Mouse (Mus musculus) spleen, adult 18-20 months (tissue): ENCODE measurements around the gene Agpat1.

Source experiments
- DNase-seq, 2 experiments: peaks; one replicate each; pipeline ENCODE4 v3.0.0; 2022; ENCODE audit warnings: mixed read lengths in 2 of 2

Agpat1 gene

DNA sequence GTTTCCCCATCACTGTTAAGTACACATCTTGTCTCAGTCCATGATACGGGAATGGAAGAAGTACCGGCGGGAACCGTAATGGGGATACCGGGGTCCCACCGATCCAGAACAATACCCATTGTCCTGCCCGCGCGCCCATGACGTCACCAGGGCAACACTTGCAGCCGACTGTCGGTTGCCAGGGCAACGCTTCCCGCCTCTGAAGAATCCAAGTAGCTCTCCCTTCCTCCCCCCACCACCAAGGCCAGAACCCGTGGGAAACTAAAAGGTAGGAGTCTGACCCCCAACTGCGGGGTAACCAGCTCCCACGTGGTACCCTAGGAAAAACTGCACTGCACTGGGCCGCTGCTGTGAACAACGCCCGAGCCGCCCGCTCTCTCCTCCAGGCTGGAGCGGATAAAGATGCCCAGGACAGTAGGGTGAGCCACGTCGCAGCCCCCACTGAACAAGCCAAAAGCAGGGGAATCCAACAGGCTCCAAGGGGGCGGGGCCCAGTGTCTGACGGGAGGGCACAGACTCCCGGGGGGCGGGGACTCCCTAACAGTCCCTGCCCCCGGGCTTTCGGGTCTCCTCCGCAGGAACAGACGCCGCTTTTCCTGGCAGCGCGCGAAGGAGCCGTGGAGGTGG, 17.2 kb upstream of the Agpat1 start:
- peak; percentile 61 to 92 for DNase-seq

DNA sequence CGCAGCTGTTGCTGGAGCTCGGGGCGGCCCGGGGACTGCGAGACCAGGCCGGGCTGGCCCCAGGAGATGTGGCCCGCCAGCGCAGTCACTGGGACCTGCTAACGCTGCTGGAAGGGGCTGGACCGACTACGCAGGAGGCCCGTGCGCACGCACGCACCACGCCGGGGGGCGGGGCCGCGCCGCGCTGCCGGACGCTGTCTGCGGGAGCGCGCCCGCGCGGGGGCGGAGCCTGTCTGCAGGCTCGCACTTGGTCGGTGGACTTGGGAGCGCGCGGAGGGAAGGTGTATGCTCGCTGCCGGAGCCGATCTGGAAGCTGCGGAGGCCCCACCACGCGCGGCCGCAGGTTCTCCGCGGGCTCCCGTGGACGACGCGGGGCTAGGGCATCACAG, 16.6 kb upstream of the Agpat1 start:
- peak; percentile 96 to 99 for DNase-seq

DNA sequence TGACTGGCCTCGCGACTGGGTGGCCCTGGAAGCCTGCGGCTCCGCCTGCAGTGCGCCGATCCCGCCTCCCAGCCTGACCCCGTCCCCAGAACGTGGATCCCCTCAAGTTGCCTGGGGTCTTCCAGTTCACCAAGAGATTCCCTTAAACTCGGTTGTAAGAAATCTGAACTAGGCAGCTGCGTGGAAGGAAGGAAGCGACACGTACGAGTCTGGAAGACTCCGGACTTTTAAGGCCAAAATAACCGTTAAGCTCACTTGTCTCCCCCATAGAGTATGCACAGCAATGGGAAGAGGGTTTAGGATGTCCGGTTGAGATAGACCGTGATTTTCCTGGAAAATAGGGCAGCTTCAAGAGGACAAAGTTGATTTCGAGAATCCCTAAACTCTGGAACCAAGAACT, 16.2 kb upstream of the Agpat1 start:
- DNase-seq: no peak

DNA sequence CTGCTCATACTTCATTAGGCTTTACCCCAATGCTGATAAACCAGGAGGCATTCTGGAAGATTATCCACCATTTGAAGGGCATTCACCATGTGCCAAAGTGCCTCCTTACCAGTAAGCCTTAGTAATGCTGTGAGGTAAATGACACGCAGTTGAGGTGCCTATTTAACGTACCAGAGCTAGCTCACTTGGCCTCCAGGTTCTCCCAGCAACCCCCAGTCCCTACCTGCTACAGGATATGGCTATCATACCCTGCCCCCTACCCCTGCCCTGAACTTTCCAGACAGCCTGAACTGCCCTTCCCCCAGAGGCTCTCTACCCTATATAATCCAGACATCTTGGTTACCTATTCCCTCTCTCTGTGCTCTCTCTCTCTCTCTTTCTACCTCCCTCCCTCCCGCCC, 15.3 kb upstream of the Agpat1 start:
- no peak for DNase-seq

DNA sequence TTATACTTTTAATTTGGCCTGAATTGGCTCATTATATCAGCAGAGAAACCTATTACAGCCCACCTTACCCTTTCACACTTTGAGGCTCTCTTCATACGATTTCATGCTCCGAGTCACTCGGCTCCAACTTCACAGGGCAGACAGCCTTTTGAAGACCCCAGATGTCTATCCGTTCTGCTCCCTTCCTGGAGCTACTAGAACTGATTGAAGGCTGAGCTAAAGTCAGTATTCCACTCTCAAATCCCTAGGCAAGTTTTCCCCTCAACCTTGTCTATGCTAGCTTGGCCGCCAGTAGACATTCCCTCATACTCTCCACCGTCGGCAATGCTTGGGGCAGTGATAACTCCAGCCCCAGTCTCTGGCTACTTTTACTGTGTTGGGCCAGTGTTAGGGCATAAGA, 14.9 kb upstream of the Agpat1 start:
- DNase-seq: no peak

DNA sequence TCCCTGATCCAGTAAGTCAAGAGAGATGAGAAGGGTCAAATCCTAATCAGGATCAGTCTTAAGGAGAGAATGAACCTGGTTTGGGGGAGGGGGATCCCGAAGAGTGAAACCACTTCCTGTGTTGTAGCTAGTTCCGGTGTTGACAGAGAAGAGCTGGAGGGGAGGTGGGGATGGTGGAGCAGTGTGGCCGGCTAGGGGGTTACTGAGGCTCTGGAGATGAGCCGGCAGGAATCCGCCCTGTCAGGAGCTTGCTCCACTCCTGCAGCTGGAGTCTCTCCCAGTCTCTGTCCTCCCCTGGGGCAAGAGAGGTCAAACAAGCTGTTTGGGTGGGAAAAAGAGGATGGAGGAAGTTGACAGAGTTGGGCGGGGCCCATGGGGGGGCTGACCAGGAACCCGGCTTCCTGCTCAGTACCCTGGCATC, 14.4 kb upstream of the Agpat1 start, which contains the start of gene Gpsm3:
TSS of gene Gpsm3 (plus strand) at position 126 of the 421 bp plus-strand sequence.
- DNase-seq: peak; percentile 63 to 76

DNA sequence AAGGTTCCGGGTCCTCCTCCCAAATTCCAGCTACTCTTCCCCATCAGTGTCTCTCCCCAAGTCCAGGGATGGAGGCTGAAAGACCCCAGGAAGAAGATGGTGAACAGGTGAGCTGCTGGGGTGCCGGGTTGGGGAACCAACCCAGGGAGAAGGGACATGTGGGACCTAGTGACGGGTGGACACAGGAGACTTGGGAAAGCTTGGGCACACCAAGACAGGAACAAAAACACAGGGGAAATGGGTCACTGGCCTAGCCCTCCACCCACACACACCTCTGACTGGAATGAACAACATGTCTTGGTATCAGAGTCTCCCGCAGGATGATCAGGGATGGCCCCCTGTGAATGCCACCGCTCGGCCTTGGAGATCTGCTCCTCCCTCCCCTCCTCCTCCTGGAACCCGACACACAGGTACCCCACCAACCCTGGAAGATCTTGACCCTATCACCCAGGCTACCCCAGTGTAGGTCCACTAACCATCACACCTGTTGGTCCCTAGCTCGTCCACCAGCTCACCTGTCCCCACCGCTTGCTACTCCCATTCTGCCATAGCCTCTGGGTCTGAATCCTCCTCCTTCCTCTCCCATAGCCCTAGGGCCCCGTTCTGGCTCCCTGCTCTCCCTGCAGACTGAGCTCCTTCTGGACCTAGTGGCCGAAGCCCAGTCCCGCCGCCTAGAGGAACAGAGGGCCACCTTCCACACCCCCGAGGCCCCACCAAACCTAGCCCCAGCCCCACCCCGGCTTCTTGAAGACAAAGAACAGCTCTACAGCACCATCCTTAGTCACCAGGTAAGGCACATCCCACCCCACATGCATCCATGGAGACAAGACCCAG, 13.7 kb upstream of the Agpat1 start:
- peak in 1 of 2 experiments; percentile 36 for DNase-seq

DNA sequence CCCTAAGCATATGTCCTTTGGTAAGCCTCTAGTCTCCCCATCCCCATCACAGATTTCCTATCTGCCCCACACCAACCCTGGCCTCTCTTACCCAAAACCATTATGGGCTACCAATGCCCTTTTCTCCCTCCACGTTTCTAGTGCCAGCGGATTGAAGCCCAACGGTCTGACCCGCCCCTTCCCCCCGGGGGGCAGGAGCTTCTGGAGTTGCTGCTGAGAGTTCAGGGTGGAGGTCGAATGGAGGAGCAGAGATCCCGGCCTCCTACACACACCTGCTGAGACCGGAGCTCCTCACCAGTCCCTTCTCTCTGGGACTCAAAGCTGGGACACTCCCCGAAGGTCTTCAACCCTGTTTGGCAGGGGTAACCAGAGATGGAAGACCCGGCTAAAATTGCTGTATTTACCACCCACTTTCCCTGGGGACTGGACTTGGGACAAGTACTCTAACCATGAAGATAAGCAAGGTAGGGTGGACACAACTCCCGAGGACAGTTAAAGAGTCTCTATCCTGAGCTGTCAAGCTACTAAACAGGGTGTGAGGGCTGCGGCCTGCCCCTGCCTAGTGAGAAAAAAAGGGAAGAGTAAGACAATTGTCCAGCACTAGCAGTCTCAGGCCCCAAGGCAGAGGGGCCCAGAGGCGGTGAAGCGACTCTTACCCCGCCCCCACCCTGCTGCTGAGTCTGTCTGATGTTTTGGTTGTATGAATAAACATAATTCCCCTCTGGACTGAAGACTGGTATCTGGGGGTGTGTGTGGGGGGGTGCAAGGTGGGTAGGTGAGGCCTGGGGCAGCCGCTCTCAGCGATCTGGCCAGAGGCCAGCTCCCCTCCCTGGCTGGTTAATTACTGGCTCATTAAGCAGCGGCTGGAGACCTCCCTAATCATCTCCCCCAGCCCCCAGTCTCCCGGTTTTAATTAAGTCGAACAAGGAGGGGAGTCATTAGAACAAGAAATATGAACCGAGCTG, 12.8 kb upstream of the Agpat1 start, which contains the start of gene Pbx2:
TSS of gene Pbx2 (plus strand) at position 238 of the 965 bp plus-strand sequence.
- peak in 1 of 2 experiments; percentile 41 for DNase-seq

DNA sequence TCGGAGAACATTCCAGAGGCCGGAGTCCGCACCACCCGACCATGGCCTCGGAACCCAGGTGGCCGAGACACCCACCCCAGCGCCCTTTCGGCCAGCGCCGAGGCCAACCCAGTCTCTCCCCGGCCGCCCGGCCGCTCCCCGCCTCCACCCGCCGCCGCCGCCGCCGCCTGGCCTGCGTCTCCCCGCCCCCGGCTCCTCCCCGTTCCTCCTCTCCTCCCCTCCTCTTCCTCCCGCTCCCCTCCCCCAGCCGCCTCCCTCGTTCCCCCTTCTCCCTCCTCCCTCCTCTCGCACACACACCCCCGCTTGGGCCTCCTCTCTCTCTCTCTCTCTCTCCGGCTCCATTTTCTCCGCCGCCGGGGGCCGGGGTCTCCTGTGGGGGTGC, 12.1 kb upstream of the Agpat1 start:
- peak; percentile 83 to 91 for DNase-seq

DNA sequence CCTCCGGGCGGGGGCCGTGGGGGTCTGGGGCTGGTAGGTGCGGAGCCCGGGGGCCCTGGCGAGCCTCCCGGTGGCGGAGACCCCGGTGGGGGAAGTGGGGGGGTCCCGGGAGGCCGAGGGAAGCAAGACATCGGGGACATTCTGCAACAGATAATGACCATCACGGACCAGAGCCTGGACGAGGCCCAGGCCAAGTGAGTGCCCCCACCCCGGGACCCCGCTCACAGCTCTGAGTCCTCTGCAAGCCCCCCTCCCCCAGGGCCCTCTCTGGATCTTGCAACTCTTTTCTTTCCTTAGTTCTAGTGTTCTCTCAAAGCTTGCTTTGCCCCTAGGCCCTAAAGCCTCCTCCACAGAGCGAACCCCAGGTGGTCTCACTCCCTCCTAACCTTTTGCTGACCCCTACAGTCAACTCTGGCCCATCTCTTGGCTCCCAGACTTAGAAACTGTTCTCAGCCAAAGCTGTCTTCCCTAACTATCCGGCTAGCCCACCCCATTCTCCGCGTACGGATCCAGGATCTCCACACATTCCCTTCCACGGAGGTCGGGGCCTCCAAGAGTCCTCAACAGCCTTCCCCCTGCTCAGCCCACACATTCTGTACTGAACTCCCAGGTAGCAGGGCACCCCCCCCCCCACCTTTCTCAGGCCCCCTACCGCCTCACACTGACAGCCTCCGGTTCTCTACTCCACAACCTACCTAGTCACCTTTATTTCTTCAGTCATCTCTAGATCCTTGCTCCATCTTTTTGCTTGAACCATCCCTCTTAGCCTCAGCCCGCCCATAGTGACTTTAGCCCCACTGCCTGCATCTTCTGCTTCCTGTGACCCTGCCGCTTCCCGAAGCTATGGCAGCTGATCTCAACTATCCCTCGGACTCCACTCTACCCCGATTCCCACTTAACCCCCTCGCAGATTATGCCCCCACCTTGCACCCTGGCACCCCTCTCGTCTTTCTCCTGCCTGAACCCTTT, 11.2 kb upstream of the Agpat1 start:
- no peak for DNase-seq

DNA sequence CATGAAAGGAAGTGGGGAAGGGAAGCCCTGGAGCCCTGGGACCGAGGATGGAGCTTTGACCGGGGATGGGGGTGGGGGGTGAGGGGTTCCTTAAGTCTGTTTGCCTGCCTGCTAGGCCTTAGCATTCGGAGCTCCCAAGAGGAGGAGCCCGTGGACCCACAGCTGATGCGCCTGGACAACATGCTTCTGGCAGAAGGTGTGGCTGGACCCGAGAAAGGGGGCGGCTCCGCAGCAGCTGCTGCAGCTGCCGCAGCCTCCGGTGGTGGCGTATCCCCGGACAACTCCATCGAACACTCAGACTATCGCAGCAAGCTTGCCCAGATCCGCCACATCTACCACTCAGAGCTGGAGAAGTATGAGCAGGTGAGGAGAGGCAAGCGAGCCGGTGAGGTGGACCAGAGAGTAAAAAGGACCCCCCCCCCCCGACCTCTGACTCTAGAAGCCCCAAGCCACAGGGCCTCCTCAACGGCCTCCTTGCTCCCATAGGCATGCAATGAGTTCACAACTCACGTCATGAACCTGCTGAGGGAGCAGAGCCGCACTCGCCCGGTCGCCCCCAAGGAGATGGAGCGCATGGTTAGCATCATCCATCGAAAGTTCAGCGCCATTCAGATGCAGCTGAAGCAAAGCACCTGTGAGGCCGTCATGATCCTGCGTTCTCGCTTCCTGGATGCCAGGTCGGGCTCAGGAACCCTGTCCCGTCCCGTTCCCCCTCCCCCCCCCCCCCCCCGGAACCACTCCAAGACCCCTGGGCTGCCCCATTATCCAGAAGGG, 10.1 kb upstream of the Agpat1 start:
- DNase-seq: no peak

DNA sequence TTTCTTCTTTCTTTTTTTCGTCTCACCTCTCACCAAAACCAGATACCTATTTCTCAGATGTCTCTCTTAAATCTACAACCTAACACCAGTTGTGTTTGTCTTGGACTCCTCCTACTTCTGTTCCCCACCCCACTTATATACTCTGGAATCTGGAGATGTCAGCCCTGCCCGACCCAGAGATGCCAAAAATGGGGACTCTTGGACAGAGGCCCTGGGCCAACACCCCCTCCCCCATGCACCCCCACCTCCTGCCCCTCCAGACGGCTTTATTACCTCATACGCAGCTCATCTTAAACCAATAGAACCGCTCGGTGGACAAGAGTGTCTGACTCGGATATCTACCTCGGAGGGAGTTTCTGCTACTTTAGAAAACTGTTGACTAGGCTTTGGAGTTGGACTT, 8.0 kb upstream of the Agpat1 start:
- no peak for DNase-seq

DNA sequence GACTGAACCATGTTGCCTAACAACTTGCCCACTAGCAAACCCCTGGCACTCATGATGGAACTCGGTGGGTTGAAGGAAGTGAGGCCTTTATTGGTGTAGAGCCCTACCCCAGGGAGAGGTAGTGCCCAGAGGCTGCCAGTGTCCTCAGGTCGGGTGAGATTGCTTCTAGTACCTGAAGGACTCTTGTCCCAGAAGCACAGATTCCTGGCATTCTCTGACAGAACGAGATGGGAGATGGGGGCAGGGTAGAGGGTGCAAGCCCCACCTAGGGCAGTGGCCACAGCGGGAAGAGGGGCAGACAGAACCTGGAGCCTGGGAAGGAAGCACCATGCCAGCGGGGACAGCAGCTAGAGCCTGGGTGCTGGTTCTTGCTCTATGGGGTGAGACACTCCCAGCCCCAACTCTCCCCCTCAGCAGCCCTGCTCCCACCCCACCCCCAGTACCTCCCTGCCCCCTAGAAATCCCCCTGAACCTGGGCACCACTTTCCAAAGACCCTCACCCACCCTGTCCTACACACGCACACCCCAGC, 6.4 kb upstream of the Agpat1 start, which contains the start of gene Ager:
TSS of gene Ager (plus strand) at position 297 of the 530 bp plus-strand sequence.
- no peak for DNase-seq

DNA sequence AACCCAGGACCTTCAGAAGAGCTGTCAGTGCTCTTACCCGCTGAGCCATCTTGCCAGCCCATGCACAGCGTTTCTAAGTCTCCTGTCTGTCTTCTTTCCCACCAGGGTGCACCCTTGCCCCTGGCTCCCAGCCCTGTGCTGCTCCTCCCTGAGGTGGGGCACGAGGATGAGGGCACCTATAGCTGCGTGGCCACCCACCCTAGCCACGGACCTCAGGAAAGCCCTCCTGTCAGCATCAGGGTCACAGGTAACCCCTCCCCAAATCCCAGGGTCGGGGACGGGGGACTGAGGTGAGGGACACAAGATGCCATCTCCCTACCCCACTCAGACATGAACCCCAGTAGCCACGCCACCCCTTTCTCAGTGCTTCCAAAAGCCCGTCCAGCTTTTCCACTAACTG, 4.2 kb upstream of the Agpat1 start:
- DNase-seq: no peak

DNA sequence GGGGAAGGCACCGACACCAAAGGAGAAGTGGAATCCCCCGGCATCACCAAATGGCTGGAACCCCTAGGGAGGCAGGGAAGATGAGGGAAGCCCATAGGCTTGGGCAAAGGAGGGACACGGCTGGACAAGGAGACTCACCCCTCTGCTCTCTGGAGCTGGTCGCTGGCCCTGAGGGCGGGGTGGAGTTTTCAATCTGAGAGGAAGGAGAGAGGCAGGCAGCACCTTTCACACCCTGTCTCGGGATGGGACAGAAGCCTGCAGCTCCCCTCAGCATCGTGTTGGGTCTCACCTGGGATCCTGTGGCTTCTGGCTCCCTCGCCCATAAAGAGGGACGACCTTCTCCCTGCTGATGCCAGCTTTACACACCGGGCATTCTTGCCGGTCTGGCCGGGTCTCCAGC, 2.3 kb upstream of the Agpat1 start:
- no peak for DNase-seq

DNA sequence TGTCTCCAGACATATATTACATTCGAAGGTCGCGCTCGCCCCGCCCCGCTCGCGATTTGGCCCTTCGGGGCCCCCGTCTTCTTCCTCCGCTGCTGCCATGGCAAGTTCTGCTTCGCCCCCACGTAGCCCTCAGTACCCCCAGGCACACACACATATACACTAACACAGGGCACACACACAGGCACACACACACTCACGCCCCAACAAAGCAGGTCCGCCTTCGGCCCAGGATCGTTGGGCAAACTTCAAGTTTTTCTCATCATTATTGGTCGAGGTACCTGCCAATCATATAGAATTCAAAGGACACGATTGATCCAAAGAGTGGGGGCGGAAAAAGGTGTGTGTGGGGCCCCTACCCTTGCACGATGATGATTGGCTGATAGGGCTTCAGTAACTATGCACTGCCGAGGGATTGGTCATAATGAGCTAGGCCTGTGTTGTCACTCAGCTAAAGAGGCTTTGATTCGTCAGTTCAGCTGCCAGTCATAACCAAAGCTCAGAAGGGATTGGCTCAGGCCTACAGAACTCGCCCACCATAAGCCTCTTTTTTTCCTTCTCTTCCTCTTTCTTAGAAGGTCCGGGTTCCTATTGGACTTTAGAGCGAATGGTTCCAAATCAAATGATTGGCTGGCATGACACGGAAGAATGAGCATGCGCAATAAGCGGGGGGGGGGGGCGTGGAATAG, 544 bp upstream of the Agpat1 start, which contains the start of gene Rnf5:
TSS of gene Rnf5 (minus strand) at position 316 of the 686 bp plus-strand sequence.
- peak; percentile 87 to 93 for DNase-seq

DNA sequence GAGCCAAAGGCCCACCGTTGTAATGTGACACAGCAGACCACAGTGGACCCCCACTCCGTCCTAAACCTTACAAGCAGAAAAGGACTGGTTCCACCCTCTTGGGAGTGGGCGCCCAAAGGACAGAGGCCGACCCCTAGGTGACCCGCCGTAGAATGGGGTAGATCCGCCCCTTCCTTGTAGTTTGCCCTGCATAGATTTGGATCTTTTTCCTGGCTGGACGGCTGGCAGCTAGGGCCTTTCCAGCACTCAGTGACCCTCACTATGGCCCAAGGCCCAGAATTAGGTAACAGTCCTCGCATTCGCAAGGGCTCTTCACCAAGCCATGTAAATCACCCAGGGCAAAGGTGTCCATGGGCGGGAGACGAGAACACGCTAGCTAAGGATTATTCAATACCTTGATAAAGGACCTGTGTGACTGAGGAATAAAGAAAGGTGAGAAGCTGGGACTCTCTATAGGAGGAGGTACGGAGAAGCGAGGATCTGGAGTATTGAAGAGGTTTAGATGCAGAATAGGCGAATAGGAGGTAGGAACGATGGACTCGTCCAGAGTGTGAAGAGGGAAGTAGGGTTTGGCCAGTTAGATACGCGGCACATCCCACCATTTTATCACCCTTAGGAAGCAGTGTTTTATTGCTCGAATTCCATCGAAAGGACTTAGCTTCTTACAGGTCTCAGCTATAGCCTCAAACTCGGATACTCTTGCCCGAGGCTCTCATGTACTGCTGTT, 612 bp downstream of the Agpat1 start:
- DNase-seq: no peak

DNA sequence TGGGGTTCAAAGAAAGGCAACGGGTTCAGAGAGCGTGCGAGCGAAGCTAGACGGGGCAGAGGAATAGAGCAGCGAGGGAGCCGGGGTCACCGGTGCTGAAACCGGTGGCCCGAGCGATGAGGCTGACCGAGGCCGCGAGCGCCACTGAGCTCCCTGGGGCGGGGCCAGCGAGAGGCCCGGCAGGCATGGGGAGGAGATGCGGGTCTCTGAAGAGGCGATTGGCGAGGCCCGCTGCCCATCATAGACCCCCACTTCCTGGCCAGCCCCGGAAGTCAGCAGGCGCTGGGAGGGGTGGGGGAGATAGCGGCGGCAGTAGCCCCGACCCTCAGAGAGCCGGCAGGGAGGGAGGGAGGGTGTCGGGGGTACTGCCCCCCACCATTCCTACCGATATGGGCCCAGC, 1.5 kb downstream of the Agpat1 start:
- DNase-seq: peak; percentile 92 to 96
